Mouse (Mus musculus) neural tube, embryonic 12.5 days (tissue): ENCODE data around the gene Pih1h3b. TPM values are rescaled to one million over a fixed set of nuclear protein-coding genes. Genes with fewer than 3 reads are reported as not detected.

ENCODE experiments used
- ATAC-seq: fragments of 200-750 bp; cut with Nextera tagmentation; 2 replicates; pipeline ENCODE4 v1.8.0; 2017; ENCODE audit warnings: low read depth, mild to moderate bottlenecking, moderate TSS enrichment, moderate library complexity; ENCODE audit not compliant: low FRiP score
- H3K27ac ChIP-seq: fragments of 300-500 bp; sonication (generic); 2 replicates; pipeline ENCODE4 v1.5.1; 2016
- H3K27me3 ChIP-seq: fragments of 300-500 bp; sonication (generic); replicated peaks from 2 replicates; pipeline ENCODE4 v1.6.1; 2016; ENCODE audit warnings: mild to moderate bottlenecking
- H3K36me3 ChIP-seq: fragments of 300-500 bp; sonication (generic); 2 replicates; pipeline ENCODE4 v1.6.1; 2016; ENCODE audit warnings: mild to moderate bottlenecking
- H3K4me1 ChIP-seq: fragments of 300-500 bp; sonication (generic); 2 replicates; pipeline ENCODE4 v1.6.1; 2016
- H3K4me2 ChIP-seq: fragments of 300-500 bp; sonication (generic); replicated peaks from 2 replicates; pipeline ENCODE4 v1.6.1; 2016; ENCODE audit warnings: mild to moderate bottlenecking
- H3K4me3 ChIP-seq: fragments of 300-500 bp; sonication (generic); 2 replicates; pipeline ENCODE4 v1.5.1; 2016
- H3K9ac ChIP-seq: fragments of 300-500 bp; sonication (generic); 2 replicates; pipeline ENCODE4 v1.6.1; 2016; ENCODE audit warnings: mild to moderate bottlenecking
- H3K9me3 ChIP-seq: fragments of 300-500 bp; sonication (generic); 2 replicates; pipeline ENCODE4 v1.6.1; 2016; ENCODE audit warnings: mild to moderate bottlenecking
- WGBS: fragments of 180-500 bp; shearing (Covaris S2); methylation state at CpG from one replicate; pipeline ENCODE4 v1.1.7; 2016; 5-methylcytosine and 5-hydroxymethylcytosine counted together
- polyA plus RNA-seq: library from polyadenylated mRNA; unstranded; fragments of >200 nt; fragmentation: Nextera tagmentation; extraction: Ambion mirVana; gene quantifications from 2 replicates; pipeline ENCODE4 v1.2.1, GENCODE M21; 2016

The Pih1h3b gene
- polyA plus RNA-seq, result not detected in 2 replicates

- peak; percentile 83 for ATAC-seq
- WGBS, result 21% methylated on average over 64 of the region's 64 CpGs
- no peaks in the 10 kb centered on the region for H3K4me1 ChIP-seq
- no peak within 1 kb of the TSS for H3K9ac ChIP-seq
- H3K4me2 ChIP-seq, result peak within 1 kb of the TSS; percentile 57
- peak within 1 kb of the TSS; percentile 31 for H3K4me3 ChIP-seq
- no peaks in the 10 kb centered on the region for H3K36me3 ChIP-seq
- peaks cover 21% of the 10 kb centered on the region for H3K27me3 ChIP-seq
- no peaks in the 10 kb centered on the region for H3K9me3 ChIP-seq
- no peak within 1 kb of the TSS for H3K27ac ChIP-seq
These were observed at the start of gene Pih1h3b, which contains the start of gene Nup62cl for GRCm38 (mm10) chrX:140062135-140062975. Pih1h3b (plus strand) TSS chrX:140062879. Nup62cl (minus strand) TSS chrX:140062712.

GRCm38 (mm10) chrX:140060886-140061874 is 1.5 kb upstream of the Pih1h3b start:
- H3K27me3 ChIP-seq, result peaks cover 21% of the 10 kb centered on the region
- peak overlapping the region; percentile 30 for H3K4me3 ChIP-seq
- no peaks in the 10 kb centered on the region for H3K9me3 ChIP-seq
- H3K36me3 ChIP-seq, result no peaks in the 10 kb centered on the region
- 21% methylated on average over 89 of the region's 90 CpGs for WGBS
- peak overlapping the region; percentile 57 for H3K4me2 ChIP-seq
- H3K4me1 ChIP-seq, result no peaks in the 10 kb centered on the region
- H3K9ac ChIP-seq, result no peak overlapping the region
- no peak overlapping the region for H3K27ac ChIP-seq
- peak; percentile 53; the same call in 1 of the 2 replicates for ATAC-seq

GRCm38 (mm10) chrX:140082535-140082934 is 19.9 kb downstream of the Pih1h3b start:
- H3K4me3 ChIP-seq, result no peak overlapping the region
- no peaks in the 10 kb centered on the region for H3K36me3 ChIP-seq
- 92% methylated on average over 2 of the region's 2 CpGs for WGBS
- ATAC-seq, result no peak
- no peaks in the 10 kb centered on the region for H3K27me3 ChIP-seq
- no peak overlapping the region for H3K9ac ChIP-seq
- no peaks in the 10 kb centered on the region for H3K4me1 ChIP-seq
- H3K4me2 ChIP-seq, result no peak overlapping the region
- no peaks in the 10 kb centered on the region for H3K9me3 ChIP-seq
- no peak overlapping the region for H3K27ac ChIP-seq

GRCm38 (mm10) chrX:140094066-140094465 is 31.4 kb downstream of the Pih1h3b start:
- WGBS, result 81% methylated on average over 2 of the region's 2 CpGs
- H3K27me3 ChIP-seq, result no peaks in the 10 kb centered on the region; the same call in 1 of the 2 replicates
- H3K9ac ChIP-seq, result no peak overlapping the region
- no peaks in the 10 kb centered on the region for H3K9me3 ChIP-seq
- H3K27ac ChIP-seq, result no peak overlapping the region
- H3K36me3 ChIP-seq, result no peaks in the 10 kb centered on the region
- H3K4me2 ChIP-seq, result no peak overlapping the region
- ATAC-seq, result no peak
- H3K4me1 ChIP-seq, result no peaks in the 10 kb centered on the region
- H3K4me3 ChIP-seq, result no peak overlapping the region

Other genes starting within 250 kb of the Pih1h3b start
- 7.2 and 8.2 TPM in 2 replicates for gene Morc4, start 191.2 kb upstream of the Pih1h3b start, polyA plus RNA-seq
- 6.8 and 7.4 TPM in 2 replicates for gene Rbm41, start 64.3 kb upstream of the Pih1h3b start, polyA plus RNA-seq
- 1.2 and 1.9 TPM in 2 replicates for gene Nup62cl, start 167 bp upstream of the Pih1h3b start, polyA plus RNA-seq